Mouse (Mus musculus): ENCODE results near the gene Tnfrsf25. TPM values are rescaled to one million over a fixed set of nuclear protein-coding genes. Genes with fewer than 3 reads are reported as not detected.

Gene Tnfrsf25
- polyA plus RNA-seq, 1 experiment from 2014 or later = 1.1 TPM

- H3K4me1 ChIP-seq (replicated peaks) = peaks cover 36% of the 10 kb centered on the region
- H3K36me3 ChIP-seq = no peaks in the 10 kb centered on the region
- no peak overlapping the region for H3K27ac ChIP-seq (ENCODE audit: poor library complexity, severe bottlenecking)
- no peak overlapping the region for H3K4me2 ChIP-seq
- H3K27me3 ChIP-seq (replicated peaks) = 0 out of 2 replicates have a peak, but pooled peaks cover 6% of the 10 kb centered on the region
- H3K9ac ChIP-seq = peak overlapping the region; percentile 53
- no peak overlapping the region for H3K4me3 ChIP-seq
- 64% methylated on average over 8 of the region's 8 CpGs for WGBS
- ATAC-seq (ENCODE audit: insufficient number of reproducible peaks, low FRiP score) = no peak; the same call in 1 of the 2 replicates
- no peaks in the 10 kb centered on the region for H3K9me3 ChIP-seq (replicated peaks)
Observed at GRCm38 (mm10) chr4:152092751-152093293, 22.9 kb upstream of the Tnfrsf25 start.

- no peak for ATAC-seq (ENCODE audit: insufficient number of reproducible peaks, low FRiP score)
- H3K9ac ChIP-seq = no peak overlapping the region
- 0 out of 2 replicates have a peak, but pooled peaks cover 6% of the 10 kb centered on the region for H3K27me3 ChIP-seq (replicated peaks)
- WGBS = 84% methylated on average over 12 of the region's 12 CpGs
- no peak overlapping the region for H3K27ac ChIP-seq (ENCODE audit: poor library complexity, severe bottlenecking)
- no peaks in the 10 kb centered on the region for H3K36me3 ChIP-seq
- H3K4me1 ChIP-seq (replicated peaks) = peaks cover 40% of the 10 kb centered on the region
- H3K4me3 ChIP-seq = no peak overlapping the region
- no peaks in the 10 kb centered on the region for H3K9me3 ChIP-seq (replicated peaks)
- H3K4me2 ChIP-seq = no peak overlapping the region
Observed at GRCm38 (mm10) chr4:152094233-152094632, 21.5 kb upstream of the Tnfrsf25 start.

- 25% methylated on average over 27 of the region's 27 CpGs for WGBS
- peak overlapping the region; percentile 43 for H3K4me3 ChIP-seq
- H3K27ac ChIP-seq (ENCODE audit: poor library complexity, severe bottlenecking) = peak overlapping the region; percentile 70
- peak overlapping the region; percentile 40 for H3K9ac ChIP-seq
- 0 out of 2 replicates have a peak, but pooled peaks cover 4% of the 10 kb centered on the region for H3K27me3 ChIP-seq (replicated peaks)
- peak; percentile 72 for ATAC-seq (ENCODE audit: insufficient number of reproducible peaks, low FRiP score)
- peaks cover 55% of the 10 kb centered on the region for H3K4me1 ChIP-seq (replicated peaks)
- H3K4me2 ChIP-seq = peak overlapping the region; percentile 60
- no peaks in the 10 kb centered on the region for H3K36me3 ChIP-seq
- H3K9me3 ChIP-seq (replicated peaks) = no peaks in the 10 kb centered on the region
Observed at GRCm38 (mm10) chr4:152095937-152096910, 19.5 kb upstream of the Tnfrsf25 start.

- Histone ChIP-seq H3K4me3 (peak overlapping the region; percentile 43), H3K27ac (ENCODE audit: poor library complexity, severe bottlenecking) (peak overlapping the region; percentile 70), H3K27me3 (replicated peaks) (0 out of 2 replicates have a peak, but pooled peaks cover 4% of the 10 kb centered on the region), H3K4me2 (peak overlapping the region; percentile 60), H3K9me3 (replicated peaks) (no peaks in the 10 kb centered on the region), H3K9ac (peak overlapping the region; percentile 40), H3K4me1 (replicated peaks) (peaks cover 62% of the 10 kb centered on the region), H3K36me3 (peaks cover under 1% of the 10 kb centered on the region)
- ATAC-seq (ENCODE audit: insufficient number of reproducible peaks, low FRiP score) = peak; percentile 16; the same call in 1 of the 2 replicates
- WGBS = 29% methylated on average over 6 of the region's 6 CpGs
Observed at GRCm38 (mm10) chr4:152096927-152097326, 18.8 kb upstream of the Tnfrsf25 start.

- H3K9ac ChIP-seq = peak overlapping the region; percentile 40
- no peak for ATAC-seq (ENCODE audit: insufficient number of reproducible peaks, low FRiP score)
- peak overlapping the region; percentile 43 for H3K4me3 ChIP-seq
- peaks cover 51% of the 10 kb centered on the region for H3K4me1 ChIP-seq (replicated peaks)
- peak overlapping the region; percentile 60 for H3K4me2 ChIP-seq
- H3K36me3 ChIP-seq = peaks cover 12% of the 10 kb centered on the region
- WGBS = 21% methylated on average over 11 of the region's 11 CpGs
- no peaks in the 10 kb centered on the region for H3K9me3 ChIP-seq (replicated peaks)
- H3K27ac ChIP-seq (ENCODE audit: poor library complexity, severe bottlenecking) = peak overlapping the region; percentile 7; the same call in 1 of the 2 replicates
- 0 out of 2 replicates have a peak, but pooled peaks cover 4% of the 10 kb centered on the region for H3K27me3 ChIP-seq (replicated peaks)
Observed at GRCm38 (mm10) chr4:152097911-152098799, 17.6 kb upstream of the Tnfrsf25 start.

- H3K9ac ChIP-seq = peak overlapping the region; percentile 30; the same call in 1 of the 2 replicates
- 0 out of 2 replicates have a peak, but pooled peaks cover 8% of the 10 kb centered on the region for H3K27me3 ChIP-seq (replicated peaks)
- no peaks in the 10 kb centered on the region for H3K9me3 ChIP-seq (replicated peaks)
- peaks cover 49% of the 10 kb centered on the region for H3K4me1 ChIP-seq (replicated peaks)
- no peak for ATAC-seq (ENCODE audit: insufficient number of reproducible peaks, low FRiP score)
- no peak overlapping the region for H3K4me2 ChIP-seq
- H3K36me3 ChIP-seq = peaks cover 32% of the 10 kb centered on the region
- no peak overlapping the region for H3K4me3 ChIP-seq
- WGBS = 55% methylated on average over 11 of the region's 11 CpGs
- peak overlapping the region; percentile 70 for H3K27ac ChIP-seq (ENCODE audit: poor library complexity, severe bottlenecking)
Observed at GRCm38 (mm10) chr4:152100541-152100940, 15.2 kb upstream of the Tnfrsf25 start.

- Histone ChIP-seq H3K4me3 (no peak overlapping the region), H3K9ac (peak overlapping the region; percentile 30; the same call in 1 of the 2 replicates), H3K9me3 (replicated peaks) (no peaks in the 10 kb centered on the region), H3K27me3 (replicated peaks) (0 out of 2 replicates have a peak, but pooled peaks cover 8% of the 10 kb centered on the region), H3K4me2 (peak overlapping the region; percentile 30; the same call in 1 of the 2 replicates), H3K36me3 (peaks cover 38% of the 10 kb centered on the region), H3K27ac (ENCODE audit: poor library complexity, severe bottlenecking) (peak overlapping the region; percentile 70), H3K4me1 (replicated peaks) (peaks cover 45% of the 10 kb centered on the region)
- ATAC-seq (ENCODE audit: insufficient number of reproducible peaks, low FRiP score) = no peak; the same call in 1 of the 2 replicates
- WGBS = 53% methylated on average over 7 of the region's 7 CpGs
Observed at GRCm38 (mm10) chr4:152101081-152101653, 14.6 kb upstream of the Tnfrsf25 start.

GRCm38 (mm10) chr4:152101921-152102320 lies 13.8 kb upstream of the Tnfrsf25 start:
- peaks cover 43% of the 10 kb centered on the region for H3K4me1 ChIP-seq (replicated peaks)
- no peak for ATAC-seq (ENCODE audit: insufficient number of reproducible peaks, low FRiP score)
- H3K36me3 ChIP-seq = peaks cover 45% of the 10 kb centered on the region
- H3K4me3 ChIP-seq = no peak overlapping the region
- 0 out of 2 replicates have a peak, but pooled peaks cover 5% of the 10 kb centered on the region for H3K27me3 ChIP-seq (replicated peaks)
- 91% methylated on average over 16 of the region's 16 CpGs for WGBS
- peak overlapping the region; percentile 59; the same call in 1 of the 2 replicates for H3K27ac ChIP-seq (ENCODE audit: poor library complexity, severe bottlenecking)
- no peaks in the 10 kb centered on the region for H3K9me3 ChIP-seq (replicated peaks)
- no peak overlapping the region for H3K9ac ChIP-seq
- H3K4me2 ChIP-seq = no peak overlapping the region

- Histone ChIP-seq H3K9me3 (replicated peaks) (no peaks in the 10 kb centered on the region), H3K4me3 (no peak overlapping the region), H3K9ac (no peak overlapping the region), H3K27ac (ENCODE audit: poor library complexity, severe bottlenecking) (no peak overlapping the region), H3K4me1 (replicated peaks) (peaks cover 44% of the 10 kb centered on the region), H3K36me3 (peaks cover 54% of the 10 kb centered on the region), H3K4me2 (no peak overlapping the region), H3K27me3 (replicated peaks) (0 out of 2 replicates have a peak, but pooled peaks cover 5% of the 10 kb centered on the region)
- WGBS = 37% methylated on average over 7 of the region's 7 CpGs
- no peak for ATAC-seq (ENCODE audit: insufficient number of reproducible peaks, low FRiP score)
Observed at GRCm38 (mm10) chr4:152103025-152103424, 12.7 kb upstream of the Tnfrsf25 start.

GRCm38 (mm10) chr4:152106746-152107145 lies 9.0 kb upstream of the Tnfrsf25 start:
- peaks cover 77% of the 10 kb centered on the region for H3K36me3 ChIP-seq
- H3K9ac ChIP-seq = no peak overlapping the region
- no peak overlapping the region for H3K4me3 ChIP-seq
- H3K27ac ChIP-seq (ENCODE audit: poor library complexity, severe bottlenecking) = no peak overlapping the region
- H3K9me3 ChIP-seq (replicated peaks) = no peaks in the 10 kb centered on the region
- ATAC-seq (ENCODE audit: insufficient number of reproducible peaks, low FRiP score) = no peak
- 0 out of 2 replicates have a peak, but pooled peaks cover 5% of the 10 kb centered on the region for H3K27me3 ChIP-seq (replicated peaks)
- 61% methylated on average over 9 of the region's 9 CpGs for WGBS
- H3K4me1 ChIP-seq (replicated peaks) = peaks cover 19% of the 10 kb centered on the region
- H3K4me2 ChIP-seq = peak overlapping the region; percentile 79; the same call in 1 of the 2 replicates
